Mouse (Mus musculus): ENCODE measurements around the gene Gdpd5.

- TF ChIP-seq CTCF (IDR thresholded peaks at IDR 0.05; ENCODE audit: low read depth, low read length), result no peak
- TF ChIP-seq GATA1 (IDR thresholded peaks at IDR 0.05; ENCODE audit: borderline replicate concordance, low read length), result no peak
- no peak for TF ChIP-seq TAL1 (conservative IDR thresholded peaks at IDR 0.05; ENCODE audit: low read depth, low read length)
- no peak for TF ChIP-seq GATA2 (IDR thresholded peaks at IDR 0.05; ENCODE audit: borderline replicate concordance, low read depth, low read length)
- TF ChIP-seq POLR2AphosphoS5 (IDR thresholded peaks at IDR 0.05; ENCODE audit: insufficient replicate concordance, low read depth, low read length), result no peak
Measured at GRCm38 (mm10) chr7:99471578-99471977, 90.4 kb downstream of the Gdpd5 start.
